Mouse (Mus musculus): ENCODE data around the gene Aldh18a1. TPM values are rescaled to one million over a fixed set of nuclear protein-coding genes. Genes with fewer than 3 reads are reported as not detected.
"Not testable (repeated sequence)": the region's sequence is repeated elsewhere in the genome, so short reads cannot be mapped to it uniquely, and the experiment has no call there.

The Aldh18a1 gene
- polyA plus RNA-seq, 1 experiment from 2014 or later, result 54.1 TPM

DNA sequence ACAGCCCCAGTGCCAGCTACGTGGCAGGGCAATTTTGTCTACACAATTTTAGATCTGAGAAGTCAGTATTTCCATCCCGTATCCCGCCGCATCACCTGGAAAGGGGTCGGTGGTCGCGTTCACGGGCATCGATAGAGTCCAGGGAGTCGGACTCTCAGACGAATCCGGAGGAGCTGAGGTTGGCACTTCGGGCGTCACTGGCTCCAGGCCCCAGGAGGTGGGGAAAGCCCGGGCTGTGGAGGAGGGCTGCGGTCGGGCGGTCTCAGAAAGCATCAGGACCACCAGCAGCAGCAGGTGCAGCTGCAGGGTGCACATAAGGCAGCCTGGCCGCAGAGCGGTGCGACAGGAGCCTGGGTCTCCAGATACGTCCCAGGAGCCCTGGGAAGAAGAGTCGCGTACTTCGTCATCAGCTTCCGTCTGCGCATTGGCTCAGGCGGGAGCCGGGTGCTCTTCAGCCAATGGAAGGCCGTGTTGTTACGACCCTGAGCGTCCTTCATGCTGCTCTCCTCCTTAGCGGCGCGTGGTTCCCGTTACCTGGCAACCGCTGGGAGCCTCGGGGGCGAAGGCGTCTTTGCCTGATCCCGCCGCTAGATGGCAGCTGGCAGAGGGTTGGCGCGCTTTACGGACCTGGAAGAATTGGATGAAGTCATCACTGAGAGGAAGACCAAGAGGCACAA lies 23.7 kb upstream of the Aldh18a1 start, which contains the start of the genes Tctn3 and Entpd1:
Gene Tctn3 (minus strand): TSS at position 404 of the 677 bp plus-strand sequence.
Gene Entpd1 (plus strand): TSS at position 537 of the 677 bp plus-strand sequence.
- peak within 1 kb of the TSS; percentile 64; the same call in 1 of the 2 replicates for H3K27ac ChIP-seq (replicated peaks)
- under 1% methylated on average over 45 of the region's 45 CpGs for WGBS
- peak; percentile 100 for ATAC-seq (ENCODE audit: low read depth)

DNA sequence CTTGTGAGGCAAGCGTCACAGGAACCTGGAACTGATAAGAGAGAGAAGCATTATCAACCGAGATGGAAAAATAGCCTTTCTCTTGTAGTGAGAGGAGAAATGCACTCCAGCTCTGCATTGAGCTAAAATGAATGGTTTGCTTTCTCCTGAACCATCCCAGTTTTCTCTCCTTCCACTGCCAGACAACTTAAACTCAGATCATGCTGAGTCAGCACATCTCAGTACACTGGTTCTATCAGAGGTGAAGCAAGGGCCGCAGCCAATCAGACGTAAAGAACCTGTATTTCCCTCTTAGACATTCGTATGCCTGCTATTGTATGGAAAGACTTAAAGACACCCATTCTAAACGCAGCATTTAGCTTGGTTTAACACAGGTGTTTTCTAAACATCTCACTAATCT lies 19.4 kb upstream of the Aldh18a1 start:
- Histone ChIP-seq H3K9ac (no peak overlapping the region), H3K9me3 (no peaks in the 10 kb centered on the region), H3K4me3 (no peak overlapping the region), H3K4me1 (replicated peaks) (peaks cover 12% of the 10 kb centered on the region), H3K27ac (replicated peaks) (no peak overlapping the region), H3K4me2 (no peak overlapping the region), H3K27me3 (no peaks in the 10 kb centered on the region), H3K36me3 (peaks cover 60% of the 10 kb centered on the region)
- no peak for ATAC-seq (ENCODE audit: low read depth)
- WGBS, result 94% methylated on average over 6 of the region's 6 CpGs

More for the DNA sequence above, 23.7 kb upstream of the Aldh18a1 start, which contains the start of the genes Tctn3 and Entpd1:
- Histone ChIP-seq H3K4me1 (replicated peaks) (peaks cover 12% of the 10 kb centered on the region), H3K4me3 (peak within 1 kb of the TSS; percentile 75), H3K36me3 (peaks cover 26% of the 10 kb centered on the region), H3K4me2 (peak within 1 kb of the TSS; percentile 83), H3K9me3 (no peaks in the 10 kb centered on the region), H3K9ac (peak within 1 kb of the TSS; percentile 82), H3K27me3 (no peaks in the 10 kb centered on the region)

DNA sequence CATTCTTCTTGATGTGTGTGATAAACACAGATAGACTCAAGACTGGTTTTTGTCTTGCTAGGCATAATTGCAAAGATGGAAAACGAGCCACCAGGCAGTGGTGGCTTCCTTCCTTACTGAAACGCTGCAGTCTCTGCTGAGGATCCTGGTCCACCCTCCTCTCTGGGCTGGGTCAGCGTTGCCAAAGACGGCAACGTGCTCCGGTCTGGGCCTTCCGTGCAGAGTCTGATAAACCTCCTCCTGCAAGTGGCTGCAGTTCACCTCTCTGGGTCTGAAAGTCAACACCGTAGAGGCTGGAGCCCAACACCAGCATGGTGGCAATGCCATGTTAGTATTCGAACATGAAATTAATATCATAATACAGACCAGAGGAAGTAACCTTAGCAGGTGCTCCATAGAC lies 16.9 kb upstream of the Aldh18a1 start:
- Histone ChIP-seq H3K4me1 (replicated peaks) (no peaks in the 10 kb centered on the region), H3K4me2 (no peak overlapping the region), H3K27me3 (no peaks in the 10 kb centered on the region), H3K27ac (replicated peaks) (no peak overlapping the region), H3K36me3 (peaks cover 62% of the 10 kb centered on the region), H3K9me3 (no peaks in the 10 kb centered on the region), H3K9ac (no peak overlapping the region), H3K4me3 (no peak overlapping the region)
- 95% methylated on average over 9 of the region's 9 CpGs for WGBS
- ATAC-seq (ENCODE audit: low read depth), result no peak

DNA sequence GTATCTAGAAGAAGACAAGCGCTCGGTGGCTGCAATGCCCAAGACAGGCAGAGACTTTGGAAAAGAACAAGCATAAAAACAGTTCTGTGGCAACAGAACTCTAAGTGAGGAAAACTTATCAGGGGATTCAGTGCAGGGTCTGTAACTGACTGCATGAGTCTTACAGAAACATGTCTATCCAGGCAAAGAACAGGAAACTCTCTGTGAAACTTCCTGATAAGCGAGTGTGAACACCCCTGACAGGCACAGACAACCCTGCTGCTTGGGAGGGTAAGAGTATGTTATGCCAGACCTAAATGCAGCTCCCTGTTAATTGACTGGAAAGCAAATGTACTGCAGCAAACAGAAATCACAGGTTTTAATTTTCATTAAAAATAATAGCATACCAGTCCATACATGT lies 13.6 kb upstream of the Aldh18a1 start:
- Histone ChIP-seq H3K27me3 (no peaks in the 10 kb centered on the region), H3K27ac (replicated peaks) (no peak overlapping the region), H3K36me3 (peaks cover 43% of the 10 kb centered on the region), H3K4me3 (no peak overlapping the region), H3K4me2 (no peak overlapping the region), H3K4me1 (replicated peaks) (no peaks in the 10 kb centered on the region), H3K9me3 (no peaks in the 10 kb centered on the region), H3K9ac (no peak overlapping the region)
- 97% methylated on average over 3 of the region's 3 CpGs for WGBS
- no peak for ATAC-seq (ENCODE audit: low read depth)

- H3K36me3 ChIP-seq, result peaks cover 39% of the 10 kb centered on the region
- H3K27me3 ChIP-seq; H3K4me2 ChIP-seq; H3K4me3 ChIP-seq; ATAC-seq (ENCODE audit: low read depth); H3K9me3 ChIP-seq; H3K9ac ChIP-seq; H3K4me1 ChIP-seq (replicated peaks); H3K27ac ChIP-seq (replicated peaks): not testable (repeated sequence)
- 90% methylated on average over 5 of the region's 5 CpGs for WGBS
These were observed 12.6 kb upstream of the Aldh18a1 start for GRCm38 (mm10) chr19:40600846-40601245.

- no peak overlapping the region for H3K4me3 ChIP-seq
- H3K27me3 ChIP-seq, result no peaks in the 10 kb centered on the region
- no peak overlapping the region for H3K27ac ChIP-seq (replicated peaks)
- peaks cover 34% of the 10 kb centered on the region for H3K36me3 ChIP-seq
- ATAC-seq (ENCODE audit: low read depth), result no peak
- H3K9me3 ChIP-seq, result no peaks in the 10 kb centered on the region
- no peaks in the 10 kb centered on the region for H3K4me1 ChIP-seq (replicated peaks)
- WGBS, result 90% methylated on average over 8 of the region's 8 CpGs
- H3K9ac ChIP-seq, result no peak overlapping the region
- no peak overlapping the region for H3K4me2 ChIP-seq
These were observed 7.6 kb upstream of the Aldh18a1 start for GRCm38 (mm10) chr19:40595831-40596230.

- Histone ChIP-seq H3K4me2 (no peak overlapping the region), H3K4me1 (replicated peaks) (no peaks in the 10 kb centered on the region), H3K9me3 (no peaks in the 10 kb centered on the region), H3K27ac (replicated peaks) (no peak overlapping the region), H3K4me3 (no peak overlapping the region), H3K27me3 (no peaks in the 10 kb centered on the region), H3K9ac (no peak overlapping the region), H3K36me3 (peaks cover 34% of the 10 kb centered on the region)
- WGBS, result 91% methylated on average over 3 of the region's 3 CpGs
- ATAC-seq (ENCODE audit: low read depth), result no peak
These were observed 7.0 kb upstream of the Aldh18a1 start for GRCm38 (mm10) chr19:40595231-40595630.

- H3K27me3 ChIP-seq, result no peaks in the 10 kb centered on the region
- ATAC-seq (ENCODE audit: low read depth), result no peak
- peak overlapping the region; percentile 86 for H3K4me3 ChIP-seq
- peaks cover 14% of the 10 kb centered on the region; the same call in 1 of the 2 replicates for H3K36me3 ChIP-seq
- H3K9me3 ChIP-seq, result no peaks in the 10 kb centered on the region
- peaks cover 21% of the 10 kb centered on the region for H3K4me1 ChIP-seq (replicated peaks)
- peak overlapping the region; percentile 80 for H3K4me2 ChIP-seq
- H3K27ac ChIP-seq (replicated peaks), result peak overlapping the region; percentile 76
- 0% methylated on average over 10 of the region's 10 CpGs for WGBS
- peak overlapping the region; percentile 87 for H3K9ac ChIP-seq
These were observed 1.2 kb upstream of the Aldh18a1 start for GRCm38 (mm10) chr19:40589530-40589880.

DNA sequence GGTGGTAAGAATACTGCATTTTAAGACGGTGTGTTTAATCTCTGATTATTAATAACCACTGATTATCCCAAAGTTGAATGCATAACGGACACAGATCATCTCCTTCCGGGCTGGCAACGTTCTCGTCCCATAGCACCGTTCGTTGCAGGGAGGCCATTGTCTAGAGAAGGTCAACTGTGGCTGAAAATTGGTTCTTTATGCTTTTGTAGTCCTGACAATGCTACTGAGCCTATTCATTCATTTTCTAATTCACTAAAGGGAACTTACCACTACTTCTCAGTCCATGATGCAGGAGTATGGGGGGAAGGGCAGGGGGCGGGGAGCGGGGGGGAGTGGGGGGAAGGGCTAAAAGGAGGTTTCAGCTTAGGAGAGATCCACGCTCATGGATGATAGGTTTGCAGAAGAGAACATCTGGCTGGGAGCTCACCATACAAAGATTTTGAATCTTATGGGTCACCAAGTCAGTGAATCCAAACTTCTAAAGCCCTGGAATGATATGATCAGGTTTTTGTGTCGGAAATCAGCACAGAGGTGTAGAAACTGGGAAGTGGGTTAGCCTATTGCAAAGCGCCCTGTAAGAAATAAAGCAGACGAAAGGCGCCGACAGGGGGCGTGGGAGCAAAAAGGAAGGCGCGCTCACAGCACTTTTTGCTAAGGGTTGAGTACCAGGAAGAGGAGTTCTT lies 725 bp upstream of the Aldh18a1 start:
- Histone ChIP-seq H3K27me3 (no peaks in the 10 kb centered on the region), H3K36me3 (peaks cover 10% of the 10 kb centered on the region; the same call in 1 of the 2 replicates), H3K4me3 (peak overlapping the region; percentile 86), H3K9ac (peak overlapping the region; percentile 87), H3K4me2 (peak overlapping the region; percentile 80), H3K4me1 (replicated peaks) (peaks cover 21% of the 10 kb centered on the region), H3K9me3 (no peaks in the 10 kb centered on the region), H3K27ac (replicated peaks) (peak overlapping the region; percentile 76)
- WGBS, result under 1% methylated on average over 18 of the region's 18 CpGs
- ATAC-seq (ENCODE audit: low read depth), result peak; percentile 82

DNA sequence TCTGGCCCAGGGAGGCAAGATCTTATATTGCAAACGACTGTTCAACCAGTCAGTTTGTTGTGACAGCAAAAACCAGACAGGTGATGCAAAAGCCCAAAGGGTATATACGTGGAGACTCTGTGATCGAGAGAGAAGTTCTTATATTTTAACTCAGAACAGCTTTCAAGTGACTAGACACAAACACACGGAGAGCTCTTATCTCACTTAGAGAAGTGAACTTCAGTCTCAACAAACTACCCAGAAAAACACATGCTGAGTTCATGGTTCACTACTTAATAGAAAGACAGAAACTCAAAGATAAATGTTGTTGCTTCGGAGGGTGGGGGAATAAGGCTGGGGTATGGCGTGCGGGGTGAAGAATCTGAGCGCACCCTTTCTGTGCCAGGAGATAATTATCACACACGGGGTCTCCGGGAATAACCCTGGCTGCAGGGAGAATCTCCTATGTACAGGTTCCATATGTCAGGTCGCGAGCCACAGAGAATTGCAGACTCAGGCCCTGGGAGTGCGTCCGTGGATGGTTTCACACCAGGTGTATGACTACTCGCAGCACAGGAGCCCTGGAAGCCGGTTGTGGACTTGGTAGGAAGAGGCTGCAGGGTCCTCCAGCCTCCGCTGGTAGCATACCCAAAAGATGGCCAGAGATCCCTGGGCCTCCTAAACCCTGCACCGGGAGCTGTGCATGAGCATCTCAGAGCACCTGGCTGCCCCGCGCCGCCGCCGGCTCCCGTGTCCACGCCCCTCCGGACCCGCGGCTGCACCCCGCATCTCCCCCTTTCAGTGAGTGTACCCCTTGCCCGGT lies 571 bp downstream of the Aldh18a1 start:
- Histone ChIP-seq H3K9me3 (no peaks in the 10 kb centered on the region), H3K4me2 (peak overlapping the region; percentile 80), H3K4me3 (peak overlapping the region; percentile 86), H3K36me3 (peaks cover 20% of the 10 kb centered on the region), H3K27ac (replicated peaks) (peak overlapping the region; percentile 68), H3K9ac (peak overlapping the region; percentile 87), H3K27me3 (no peaks in the 10 kb centered on the region), H3K4me1 (replicated peaks) (peaks cover 21% of the 10 kb centered on the region)
- 6% methylated on average over 30 of the region's 30 CpGs for WGBS
- peak; percentile 60 for ATAC-seq (ENCODE audit: low read depth)

DNA sequence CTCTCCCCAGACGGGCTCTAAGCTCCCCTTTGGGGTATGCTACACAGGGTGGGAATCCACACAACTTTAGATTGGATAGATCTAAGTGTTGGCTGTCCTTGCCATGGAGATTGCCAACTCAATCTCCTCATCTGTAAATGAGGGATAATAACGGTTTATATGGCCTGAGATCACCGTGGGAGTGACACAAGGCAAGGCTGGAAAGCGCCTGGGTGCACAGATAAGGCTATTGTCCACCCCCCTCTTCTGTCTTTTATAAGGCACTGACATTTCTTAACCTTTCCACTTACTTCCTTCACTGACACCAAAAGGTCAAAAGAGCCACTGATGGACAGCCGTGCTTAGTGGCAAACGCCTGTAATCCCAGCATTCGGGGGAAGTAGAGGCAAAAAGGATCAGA lies 1.4 kb downstream of the Aldh18a1 start:
- ATAC-seq (ENCODE audit: low read depth), result no peak
- Histone ChIP-seq H3K9ac (peak overlapping the region; percentile 87), H3K36me3 (peaks cover 28% of the 10 kb centered on the region), H3K4me3 (peak overlapping the region; percentile 86), H3K27ac (replicated peaks) (no peak overlapping the region), H3K27me3 (no peaks in the 10 kb centered on the region), H3K4me1 (replicated peaks) (peaks cover 21% of the 10 kb centered on the region), H3K9me3 (no peaks in the 10 kb centered on the region), H3K4me2 (peak overlapping the region; percentile 80)
- 61% methylated on average over 7 of the region's 7 CpGs for WGBS

- no peak for ATAC-seq (ENCODE audit: low read depth)
- H3K27ac ChIP-seq (replicated peaks), result no peak overlapping the region
- no peak overlapping the region for H3K4me3 ChIP-seq
- H3K9ac ChIP-seq, result no peak overlapping the region
- H3K4me1 ChIP-seq (replicated peaks), result peaks cover 9% of the 10 kb centered on the region
- H3K4me2 ChIP-seq, result no peak overlapping the region
- H3K36me3 ChIP-seq, result peaks cover 76% of the 10 kb centered on the region
- no peaks in the 10 kb centered on the region for H3K27me3 ChIP-seq
- WGBS, result 93% methylated on average over 5 of the region's 5 CpGs
- H3K9me3 ChIP-seq, result no peaks in the 10 kb centered on the region
These were observed 6.6 kb downstream of the Aldh18a1 start for GRCm38 (mm10) chr19:40581662-40582061.

All from neural tube, embryonic 13.5 days (tissue).